Mouse (Mus musculus) kidney, adult 9 months (tissue): ENCODE results near the gene Sbf2.
A peak's percentile ranks its signal among the peaks of the same experiment; 100 is the strongest.

Source experiments
- DNase-seq: peaks from one replicate; pipeline ENCODE4 v3.0.0; 2022

Sbf2 gene

DNA sequence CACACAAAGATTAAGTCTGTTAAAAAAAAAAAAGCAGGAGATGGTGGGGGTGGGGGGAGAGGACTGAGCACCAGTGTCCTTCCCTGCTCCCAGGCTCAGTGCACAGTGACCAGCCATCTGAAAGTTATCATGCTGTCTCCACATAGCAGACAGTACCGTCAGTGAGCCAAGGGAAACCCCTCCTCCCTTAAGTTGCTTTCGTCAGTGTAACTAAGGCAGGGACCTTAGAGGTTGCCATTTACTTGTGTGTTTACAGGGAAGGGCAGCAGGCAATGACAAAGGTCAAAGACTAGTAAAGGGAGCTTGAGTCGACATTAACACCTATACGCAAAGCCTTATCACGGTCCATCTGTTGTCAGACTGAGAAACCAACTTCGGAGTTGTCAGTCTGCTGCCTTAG, 311.8 kb downstream of the Sbf2 start:
- DNase-seq, result no peak

DNA sequence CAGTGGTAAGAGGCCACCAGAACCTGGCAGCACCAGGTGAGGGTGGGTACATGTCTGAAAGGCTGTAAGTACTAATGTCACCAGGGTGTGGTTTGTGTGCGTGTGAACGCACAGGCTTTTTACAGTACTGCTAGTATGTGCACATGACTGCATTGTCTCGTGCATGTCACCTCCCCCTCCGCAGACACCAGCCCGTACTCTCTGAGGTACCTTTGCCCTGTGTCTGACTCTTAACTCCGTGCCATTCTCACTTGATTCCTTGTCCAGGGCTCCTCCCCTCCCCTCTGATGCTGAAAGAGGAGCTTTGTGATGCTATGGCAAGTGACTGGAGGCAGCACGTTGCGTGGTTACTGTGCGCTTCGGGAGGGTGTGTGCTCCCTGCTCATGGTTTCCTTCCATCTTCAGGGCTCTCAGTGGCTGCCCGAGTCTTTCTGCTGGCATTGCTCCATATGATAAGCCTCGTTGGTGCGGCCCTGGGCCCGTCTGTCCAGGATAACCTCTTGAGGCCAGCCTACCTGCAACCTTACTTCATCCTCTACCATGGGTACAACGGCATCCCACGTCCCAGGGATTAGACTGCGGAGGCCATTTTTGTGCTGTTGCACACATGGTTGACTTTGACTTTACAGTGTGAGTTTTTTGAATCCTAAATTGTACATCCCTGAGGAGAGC, 315.8 kb downstream of the Sbf2 start:
- no peak for DNase-seq

GRCm38 (mm10) chr7:110298090-110298489, 316.6 kb downstream of the Sbf2 start:
- no peak for DNase-seq

DNA sequence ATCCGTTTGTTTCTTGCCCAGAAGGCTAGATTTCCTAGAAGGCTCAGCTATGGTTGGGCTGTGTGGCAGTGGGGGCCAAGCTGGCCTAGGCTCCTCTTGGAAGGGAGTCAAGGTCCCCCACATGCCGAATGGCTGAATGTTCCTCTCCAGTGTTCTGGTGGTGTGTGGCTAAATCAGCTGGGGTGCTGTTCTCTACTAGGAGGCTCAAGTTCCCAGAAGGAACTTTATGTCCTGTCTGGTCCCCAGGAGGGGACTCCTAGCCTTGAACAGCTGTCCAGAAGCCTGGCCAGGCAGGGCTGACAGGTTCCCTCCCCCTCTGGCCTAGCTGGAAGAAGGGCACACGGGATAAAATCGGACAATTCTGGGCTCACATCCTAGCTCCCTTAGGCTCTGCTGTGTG, 317.1 kb downstream of the Sbf2 start:
- DNase-seq, result no peak

GRCm38 (mm10) chr7:110296889-110297603, 317.7 kb downstream of the Sbf2 start:
- peak; percentile 75 for DNase-seq

DNA sequence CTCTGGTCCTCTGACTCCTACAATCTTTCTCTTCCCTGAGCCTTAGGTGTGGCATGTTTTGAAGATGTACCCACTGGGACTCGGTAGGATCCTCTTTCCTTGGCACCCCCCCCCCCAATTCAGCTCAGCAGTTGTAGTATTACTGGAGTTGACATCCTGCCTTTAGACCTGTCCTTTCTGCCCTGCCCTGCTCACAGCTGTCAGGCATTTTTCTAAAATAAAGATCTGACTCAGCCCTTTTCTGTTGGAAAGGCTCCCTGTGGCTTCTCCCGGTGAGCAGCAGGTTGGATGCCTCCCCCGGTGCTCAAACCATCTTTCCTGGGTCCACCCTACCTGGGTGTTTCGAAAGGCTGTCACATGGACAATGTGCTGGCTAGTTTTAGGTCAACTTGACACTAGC, 325.1 kb downstream of the Sbf2 start:
- no peak for DNase-seq

DNA sequence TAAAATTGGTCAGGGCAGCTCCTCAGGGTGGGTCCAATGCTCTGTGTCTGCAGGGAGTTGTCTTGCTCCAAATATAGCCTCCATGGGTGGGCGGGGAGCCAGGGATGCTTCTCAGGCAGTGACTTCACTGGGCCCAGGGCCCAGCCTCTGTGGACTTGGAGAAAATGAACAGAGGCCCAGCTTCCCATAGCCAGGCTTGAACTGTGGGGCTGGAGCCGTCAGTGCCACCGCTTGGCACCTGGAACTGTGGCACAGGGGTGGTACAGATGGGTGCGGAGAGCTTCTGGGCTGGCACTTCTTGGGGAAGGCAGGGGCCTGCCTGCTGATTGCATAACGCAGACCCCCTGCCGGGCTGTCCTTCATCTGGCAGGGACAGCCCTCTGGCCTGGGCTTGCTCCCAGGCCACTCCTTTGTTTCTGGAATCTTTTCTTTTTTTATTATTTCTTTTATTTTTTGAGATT, 326.0 kb downstream of the Sbf2 start:
- DNase-seq, result peak; percentile 42

- DNase-seq, result no peak
Observed at GRCm38 (mm10) chr7:110288191-110288604, 326.5 kb downstream of the Sbf2 start.

DNA sequence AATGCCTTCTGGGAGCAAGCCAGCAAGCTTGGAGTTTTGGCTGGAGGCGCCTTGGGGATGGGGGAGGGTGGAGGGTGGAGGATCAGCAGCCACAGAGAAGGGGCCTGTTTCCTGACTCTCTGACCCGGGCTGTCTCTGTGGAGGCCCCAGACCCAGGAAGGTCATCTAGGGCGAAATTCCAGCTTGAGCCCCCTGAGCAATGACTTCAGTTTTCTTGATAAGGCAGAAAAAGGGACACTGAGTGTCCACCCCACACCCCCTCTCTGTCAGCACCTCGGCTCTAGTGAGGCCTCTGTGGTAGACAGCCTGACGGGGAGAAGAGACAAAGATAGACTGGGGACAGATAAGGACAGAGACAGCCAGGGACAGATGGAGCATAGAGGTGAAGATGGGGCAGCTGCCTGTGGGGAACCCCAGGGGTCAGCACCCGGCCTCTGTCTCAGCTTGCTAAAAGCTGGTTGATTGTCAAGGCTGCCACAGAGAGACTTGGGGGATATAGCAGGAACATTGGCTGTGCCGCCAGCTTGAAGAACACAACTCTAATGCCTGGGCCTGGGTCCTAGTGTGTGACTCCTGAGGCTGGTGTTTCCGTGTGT, 327.1 kb downstream of the Sbf2 start:
- no peak for DNase-seq

DNA sequence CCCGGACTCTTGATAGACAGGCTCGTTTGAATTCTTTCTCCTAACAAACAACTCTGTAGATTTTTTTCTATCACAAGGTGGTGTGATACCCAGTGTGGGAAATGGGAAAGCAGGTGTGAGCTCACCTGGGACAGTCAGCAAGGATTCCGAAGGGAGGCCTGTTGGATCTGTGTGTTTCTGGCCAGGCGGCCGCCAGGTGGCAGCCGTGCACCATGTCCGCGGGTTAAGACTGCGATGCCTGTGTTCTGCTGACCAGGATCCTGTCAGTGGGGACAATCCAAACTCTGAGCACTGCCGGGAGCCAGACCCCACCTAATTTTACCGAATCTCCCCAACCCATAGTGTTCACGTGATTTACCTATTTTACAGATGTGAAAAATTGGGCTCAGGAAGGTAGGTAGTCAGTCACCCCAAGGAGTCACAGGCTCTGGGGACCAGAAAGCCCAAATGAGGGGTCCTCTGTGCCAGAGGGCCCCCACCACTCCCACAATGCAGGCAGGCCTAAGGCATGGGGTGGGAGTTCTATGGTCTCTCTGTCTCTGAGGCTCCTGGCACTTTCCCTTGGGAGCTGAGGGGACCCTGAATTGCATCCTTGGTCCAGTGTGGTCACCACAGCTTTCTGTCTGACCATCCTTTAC, 327.8 kb downstream of the Sbf2 start:
- peak; percentile 86 for DNase-seq

- no peak for DNase-seq
Observed at GRCm38 (mm10) chr7:110286198-110286732, 328.5 kb downstream of the Sbf2 start.

- no peak for DNase-seq
Observed at GRCm38 (mm10) chr7:110285849-110286151, 328.9 kb downstream of the Sbf2 start.

- DNase-seq, result no peak
Observed at GRCm38 (mm10) chr7:110285076-110285848, 329.5 kb downstream of the Sbf2 start.

GRCm38 (mm10) chr7:110283484-110284275, 331.0 kb downstream of the Sbf2 start:
- DNase-seq, result no peak

GRCm38 (mm10) chr7:110282797-110283196, 331.9 kb downstream of the Sbf2 start:
- no peak for DNase-seq

- no peak for DNase-seq
Observed at GRCm38 (mm10) chr7:110281435-110282256, 333.1 kb downstream of the Sbf2 start.

- no peak for DNase-seq
Observed at GRCm38 (mm10) chr7:110279183-110279582, 335.5 kb downstream of the Sbf2 start.

GRCm38 (mm10) chr7:110277734-110278245, 336.9 kb downstream of the Sbf2 start:
- DNase-seq, result no peak

DNA sequence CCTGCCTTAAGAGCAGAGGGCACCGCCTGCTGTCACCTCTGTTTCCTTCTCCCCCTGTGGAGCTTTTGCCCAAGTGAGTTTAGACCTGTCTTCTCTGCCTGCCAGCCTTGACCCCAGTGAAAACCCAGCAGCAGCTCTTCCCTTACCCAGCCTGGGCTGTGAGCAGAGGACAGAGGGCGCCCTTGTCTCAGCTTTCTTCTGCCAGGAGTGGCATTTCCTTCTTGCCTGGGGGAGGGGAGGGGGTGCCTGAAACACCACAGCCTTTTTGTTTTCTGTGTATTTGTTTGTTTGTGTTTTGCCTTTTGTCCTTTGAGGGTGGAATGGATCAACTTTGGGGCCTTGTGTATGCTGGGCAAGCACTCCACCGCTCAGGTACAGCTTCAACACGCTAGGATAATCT, 342.3 kb downstream of the Sbf2 start:
- peak; percentile 62 for DNase-seq

DNA sequence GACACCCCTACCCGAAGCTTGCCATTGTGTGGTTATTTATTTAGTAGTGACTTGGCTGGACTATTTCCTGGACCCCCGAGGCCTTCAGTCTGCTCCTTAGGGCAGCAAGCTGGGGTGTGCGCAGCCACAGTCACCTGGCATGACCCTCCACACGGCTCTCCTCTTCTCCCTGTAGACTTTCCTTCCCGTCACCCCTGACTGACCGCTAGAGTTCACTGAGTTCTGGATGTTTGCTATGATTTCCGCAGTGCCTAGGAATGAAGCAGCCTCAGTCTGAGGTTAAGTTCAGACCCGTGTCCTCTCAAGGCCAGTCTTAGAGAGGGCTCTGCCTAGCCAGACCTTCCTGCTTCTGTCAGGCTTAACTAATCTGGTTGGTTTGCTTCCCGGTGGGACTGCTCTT, 342.9 kb downstream of the Sbf2 start:
- peak; percentile 89 for DNase-seq

GRCm38 (mm10) chr7:110270455-110270854, 344.3 kb downstream of the Sbf2 start:
- DNase-seq, result no peak
